Mouse (Mus musculus): ENCODE data around the gene Gba. TPM values are rescaled to one million over a fixed set of nuclear protein-coding genes. Genes with fewer than 3 reads are reported as not detected.

Gene Gba
- total and polyA plus RNA-seq, 3 experiments: 49.1 to 55.0 TPM; not detected in 1

GRCm38 (mm10) chr3:89256177-89256576 lies 53.4 kb downstream of the Gba start:
- Histone ChIP-seq H3K36me3 (ENCODE audit: control insufficient read depth in 1 of 2, insufficient read depth in 2 of 2, low read length in 2 of 2) (peaks cover 0 to 11% of the 10 kb centered on the region in 2 experiments; a peak in 2 of 4 replicates), H3K4me3 (ENCODE audit: control insufficient read depth in 1 of 2, insufficient read depth in 1 of 2, low read depth in 2 of 2, low read length in 2 of 2) (no peak overlapping the region), H3K79me2 (ENCODE audit: control insufficient read depth, insufficient read depth, low read length, poor library complexity) (no peaks in the 10 kb centered on the region), H3K9ac (ENCODE audit: control insufficient read depth, low read depth, low read length, poor library complexity, severe bottlenecking) (no peak overlapping the region), H3K27ac (ENCODE audit: control insufficient read depth, low read depth, low read length) (no peak overlapping the region), H3K27me3 (ENCODE audit: control insufficient read depth in 1 of 2, insufficient read depth in 2 of 2, low read length in 2 of 2) (peaks cover 34 to 37% of the 10 kb centered on the region in 2 experiments), H3K4me1 (ENCODE audit: control insufficient read depth in 1 of 2, insufficient read depth in 2 of 2, low read length in 2 of 2) (peaks cover 0 to 14% of the 10 kb centered on the region in 2 experiments; a peak in 2 of 4 replicates), H3K9me3 (replicated peaks; ENCODE audit: insufficient read depth, low read length) (no peaks in the 10 kb centered on the region)
- no peak for TF ChIP-seq RCOR1 (IDR thresholded peaks at IDR 0.05; ENCODE audit: low read depth, low read length)
- no peak for DNase-seq (ENCODE audit: low read depth, low spot score)

Other genes starting within 250 kb of the Gba start
- gene Rusc1, start 109.6 kb upstream of the Gba start, total RNA-seq (2012; rRNA removed): 32.2 and 40.8 TPM in 2 replicates
- gene Rusc1, start 109.6 kb upstream of the Gba start, polyA plus RNA-seq (2012; ENCODE audit: insufficient read depth in 1 of 2, insufficient read length in 2 of 2, low read depth in 1 of 2, low replicate concordance in 2 of 2, missing spikeins in 1 of 2): 10 to 100 TPM in 1 of 2 experiments, not detected in 1; 58.9 TPM
- not detected in 2 replicates for gene Gm43738, start 101.8 kb upstream of the Gba start, total RNA-seq (2012; rRNA removed)
- not detected for gene Gm43738, start 101.8 kb upstream of the Gba start, polyA plus RNA-seq (2012; ENCODE audit: insufficient read depth in 1 of 2, insufficient read length in 2 of 2, low read depth in 1 of 2, low replicate concordance in 2 of 2, missing spikeins in 1 of 2)
- 239 and 267 TPM in 2 replicates for gene Fdps, start 101.0 kb upstream of the Gba start, total RNA-seq (2012; rRNA removed)
- 100 to 1,000 TPM in 1 of 2 experiments, not detected in 1; 226 TPM for gene Fdps, start 101.0 kb upstream of the Gba start, polyA plus RNA-seq (2012; ENCODE audit: insufficient read depth in 1 of 2, insufficient read length in 2 of 2, low read depth in 1 of 2, low replicate concordance in 2 of 2, missing spikeins in 1 of 2)
- 41.1 and 53.2 TPM in 2 replicates for gene Pklr, start 66.8 kb upstream of the Gba start, total RNA-seq (2012; rRNA removed)
- 100 to 1,000 TPM; 133 to 185 TPM for gene Pklr, start 66.8 kb upstream of the Gba start, polyA plus RNA-seq (2012; ENCODE audit: insufficient read depth in 1 of 2, insufficient read length in 2 of 2, low read depth in 1 of 2, low replicate concordance in 2 of 2, missing spikeins in 1 of 2)
- gene Hcn3, start 42.7 kb upstream of the Gba start, total RNA-seq (2012; rRNA removed): 4.0 TPM in 2 replicates
- gene Hcn3, start 42.7 kb upstream of the Gba start, polyA plus RNA-seq (2012; ENCODE audit: insufficient read depth in 1 of 2, insufficient read length in 2 of 2, low read depth in 1 of 2, low replicate concordance in 2 of 2, missing spikeins in 1 of 2): 1 to 10 TPM in 1 of 2 experiments, not detected in 1; 7.4 TPM
- 27.5 and 28.2 TPM in 2 replicates for gene Clk2, start 38.1 kb upstream of the Gba start, total RNA-seq (2012; rRNA removed)
- gene Clk2, start 38.1 kb upstream of the Gba start, polyA plus RNA-seq (2012; ENCODE audit: insufficient read depth in 1 of 2, insufficient read length in 2 of 2, low read depth in 1 of 2, low replicate concordance in 2 of 2, missing spikeins in 1 of 2): 100 to 1,000 TPM in 1 of 2 experiments, 10 to 100 TPM in 1; 83.6 to 138 TPM
- gene Scamp3, start 25.5 kb upstream of the Gba start, total RNA-seq (2012; rRNA removed): 78.1 and 101 TPM in 2 replicates
- gene Scamp3, start 25.5 kb upstream of the Gba start, polyA plus RNA-seq (2012; ENCODE audit: insufficient read depth in 1 of 2, insufficient read length in 2 of 2, low read depth in 1 of 2, low replicate concordance in 2 of 2, missing spikeins in 1 of 2): 100 to 1,000 TPM in 1 of 2 experiments, not detected in 1; 287 TPM
- gene Fam189b, start 19.8 kb upstream of the Gba start, total RNA-seq (2012; rRNA removed): 6.2 and 7.0 TPM in 2 replicates
- 10 to 100 TPM in 1 of 2 experiments, not detected in 1; 35.3 TPM for gene Fam189b, start 19.8 kb upstream of the Gba start, polyA plus RNA-seq (2012; ENCODE audit: insufficient read depth in 1 of 2, insufficient read length in 2 of 2, low read depth in 1 of 2, low replicate concordance in 2 of 2, missing spikeins in 1 of 2)
- 1.8 and 3.4 TPM in 2 replicates for gene Thbs3, start 12.3 kb downstream of the Gba start, total RNA-seq (2012; rRNA removed)
- gene Thbs3, start 12.3 kb downstream of the Gba start, polyA plus RNA-seq (2012; ENCODE audit: insufficient read depth in 1 of 2, insufficient read length in 2 of 2, low read depth in 1 of 2, low replicate concordance in 2 of 2, missing spikeins in 1 of 2): 1 to 10 TPM in 1 of 2 experiments, not detected in 1; 4.9 TPM
- gene Mtx1, start 24.2 kb downstream of the Gba start, total RNA-seq (2012; rRNA removed): 312 and 314 TPM in 2 replicates
- gene Mtx1, start 24.2 kb downstream of the Gba start, polyA plus RNA-seq (2012; ENCODE audit: insufficient read depth in 1 of 2, insufficient read length in 2 of 2, low read depth in 1 of 2, low replicate concordance in 2 of 2, missing spikeins in 1 of 2): 100 to 1,000 TPM in 1 of 2 experiments, not detected in 1; 369 TPM
- gene Muc1, start 26.1 kb downstream of the Gba start, total RNA-seq (2012; rRNA removed): 0.04 and 0.13 TPM in 2 replicates
- gene Muc1, start 26.1 kb downstream of the Gba start, polyA plus RNA-seq (2012; ENCODE audit: insufficient read depth in 1 of 2, insufficient read length in 2 of 2, low read depth in 1 of 2, low replicate concordance in 2 of 2, missing spikeins in 1 of 2): 1 to 10 TPM in 1 of 2 experiments, not detected in 1; 1.1 TPM
- 171 and 180 TPM in 2 replicates for gene Krtcap2, start 43.0 kb downstream of the Gba start, total RNA-seq (2012; rRNA removed)
- gene Krtcap2, start 43.0 kb downstream of the Gba start, polyA plus RNA-seq (2012; ENCODE audit: insufficient read depth in 1 of 2, insufficient read length in 2 of 2, low read depth in 1 of 2, low replicate concordance in 2 of 2, missing spikeins in 1 of 2): 100 to 1,000 TPM in 1 of 2 experiments, not detected in 1; 497 TPM
- gene Trim46, start 43.4 kb downstream of the Gba start, total RNA-seq (2012; rRNA removed): 2.4 and 3.3 TPM in 2 replicates
- gene Trim46, start 43.4 kb downstream of the Gba start, polyA plus RNA-seq (2012; ENCODE audit: insufficient read depth in 1 of 2, insufficient read length in 2 of 2, low read depth in 1 of 2, low replicate concordance in 2 of 2, missing spikeins in 1 of 2): 1 to 10 TPM in 1 of 2 experiments, not detected in 1; 7.7 TPM
- gene Dpm3, start 56.4 kb downstream of the Gba start, total RNA-seq (2012; rRNA removed): 246 and 271 TPM in 2 replicates
- 100 to 1,000 TPM in 1 of 2 experiments, not detected in 1; 237 TPM for gene Dpm3, start 56.4 kb downstream of the Gba start, polyA plus RNA-seq (2012; ENCODE audit: insufficient read depth in 1 of 2, insufficient read length in 2 of 2, low read depth in 1 of 2, low replicate concordance in 2 of 2, missing spikeins in 1 of 2)
- 17.2 and 22.5 TPM in 2 replicates for gene Slc50a1, start 67.6 kb downstream of the Gba start, total RNA-seq (2012; rRNA removed)
- 10 to 100 TPM in 1 of 2 experiments, not detected in 1; 45.9 TPM for gene Slc50a1, start 67.6 kb downstream of the Gba start, polyA plus RNA-seq (2012; ENCODE audit: insufficient read depth in 1 of 2, insufficient read length in 2 of 2, low read depth in 1 of 2, low replicate concordance in 2 of 2, missing spikeins in 1 of 2)
- gene Efna1, start 78.2 kb downstream of the Gba start, total RNA-seq (2012; rRNA removed): not detected in 2 replicates
- not detected for gene Efna1, start 78.2 kb downstream of the Gba start, polyA plus RNA-seq (2012; ENCODE audit: insufficient read depth in 1 of 2, insufficient read length in 2 of 2, low read depth in 1 of 2, low replicate concordance in 2 of 2, missing spikeins in 1 of 2)
- gene Efna3, start 120.0 kb downstream of the Gba start, total RNA-seq (2012; rRNA removed): 0.54 and 0.78 TPM in 2 replicates
- 1 to 10 TPM in 1 of 2 experiments, not detected in 1; 1.2 TPM for gene Efna3, start 120.0 kb downstream of the Gba start, polyA plus RNA-seq (2012; ENCODE audit: insufficient read depth in 1 of 2, insufficient read length in 2 of 2, low read depth in 1 of 2, low replicate concordance in 2 of 2, missing spikeins in 1 of 2)
- gene Efna4, start 135.1 kb downstream of the Gba start, total RNA-seq (2012; rRNA removed): 1.4 and 1.9 TPM in 2 replicates
- 1 to 10 TPM in 1 of 2 experiments, not detected in 1; 4.5 TPM for gene Efna4, start 135.1 kb downstream of the Gba start, polyA plus RNA-seq (2012; ENCODE audit: insufficient read depth in 1 of 2, insufficient read length in 2 of 2, low read depth in 1 of 2, low replicate concordance in 2 of 2, missing spikeins in 1 of 2)
- 15.3 and 16.9 TPM in 2 replicates for gene Adam15, start 147.1 kb downstream of the Gba start, total RNA-seq (2012; rRNA removed)
- 10 to 100 TPM in 1 of 2 experiments, not detected in 1; 43.2 TPM for gene Adam15, start 147.1 kb downstream of the Gba start, polyA plus RNA-seq (2012; ENCODE audit: insufficient read depth in 1 of 2, insufficient read length in 2 of 2, low read depth in 1 of 2, low replicate concordance in 2 of 2, missing spikeins in 1 of 2)
- gene Dcst2, start 159.0 kb downstream of the Gba start, total RNA-seq (2012; rRNA removed): not detected in 2 replicates
- under 1 TPM in 1 of 2 experiments, not detected in 1; 0.06 TPM for gene Dcst2, start 159.0 kb downstream of the Gba start, polyA plus RNA-seq (2012; ENCODE audit: insufficient read depth in 1 of 2, insufficient read length in 2 of 2, low read depth in 1 of 2, low replicate concordance in 2 of 2, missing spikeins in 1 of 2)
- 0.08 TPM in 1 of 2 replicates, not detected in the other for gene Dcst1, start 162.3 kb downstream of the Gba start, total RNA-seq (2012; rRNA removed)
- under 1 TPM in 1 of 2 experiments, not detected in 1; 0.29 TPM for gene Dcst1, start 162.3 kb downstream of the Gba start, polyA plus RNA-seq (2012; ENCODE audit: insufficient read depth in 1 of 2, insufficient read length in 2 of 2, low read depth in 1 of 2, low replicate concordance in 2 of 2, missing spikeins in 1 of 2)
- gene Zbtb7b, start 191.8 kb downstream of the Gba start, total RNA-seq (2012; rRNA removed): 8.1 and 8.5 TPM in 2 replicates
- 10 to 100 TPM in 1 of 2 experiments, not detected in 1; 20.1 TPM for gene Zbtb7b, start 191.8 kb downstream of the Gba start, polyA plus RNA-seq (2012; ENCODE audit: insufficient read depth in 1 of 2, insufficient read length in 2 of 2, low read depth in 1 of 2, low replicate concordance in 2 of 2, missing spikeins in 1 of 2)
- gene Lenep, start 199.9 kb downstream of the Gba start, total RNA-seq (2012; rRNA removed): not detected in 2 replicates
- not detected for gene Lenep, start 199.9 kb downstream of the Gba start, polyA plus RNA-seq (2012; ENCODE audit: insufficient read depth in 1 of 2, insufficient read length in 2 of 2, low read depth in 1 of 2, low replicate concordance in 2 of 2, missing spikeins in 1 of 2)
- 38.0 and 42.9 TPM in 2 replicates for gene Flad1, start 208.9 kb downstream of the Gba start, total RNA-seq (2012; rRNA removed)
- 10 to 100 TPM in 1 of 2 experiments, not detected in 1; 54.2 TPM for gene Flad1, start 208.9 kb downstream of the Gba start, polyA plus RNA-seq (2012; ENCODE audit: insufficient read depth in 1 of 2, insufficient read length in 2 of 2, low read depth in 1 of 2, low replicate concordance in 2 of 2, missing spikeins in 1 of 2)
- 271 and 292 TPM in 2 replicates for gene Cks1b, start 215.5 kb downstream of the Gba start, total RNA-seq (2012; rRNA removed)
- gene Cks1b, start 215.5 kb downstream of the Gba start, polyA plus RNA-seq (2012; ENCODE audit: insufficient read depth in 1 of 2, insufficient read length in 2 of 2, low read depth in 1 of 2, low replicate concordance in 2 of 2, missing spikeins in 1 of 2): 100 to 1,000 TPM; 177 to 438 TPM
- 41.9 and 49.2 TPM in 2 replicates for gene Shc1, start 215.5 kb downstream of the Gba start, total RNA-seq (2012; rRNA removed)
- 10 to 100 TPM in 1 of 2 experiments, not detected in 1; 79.8 TPM for gene Shc1, start 215.5 kb downstream of the Gba start, polyA plus RNA-seq (2012; ENCODE audit: insufficient read depth in 1 of 2, insufficient read length in 2 of 2, low read depth in 1 of 2, low replicate concordance in 2 of 2, missing spikeins in 1 of 2)
- gene Pygo2, start 227.3 kb downstream of the Gba start, total RNA-seq (2012; rRNA removed): 50.8 and 61.1 TPM in 2 replicates
- gene Pygo2, start 227.3 kb downstream of the Gba start, polyA plus RNA-seq (2012; ENCODE audit: insufficient read depth in 1 of 2, insufficient read length in 2 of 2, low read depth in 1 of 2, low replicate concordance in 2 of 2, missing spikeins in 1 of 2): 10 to 100 TPM in 1 of 2 experiments, not detected in 1; 50.3 TPM
- 4.8 and 7.6 TPM in 2 replicates for gene Pbxip1, start 233.8 kb downstream of the Gba start, total RNA-seq (2012; rRNA removed)
- 10 to 100 TPM in 1 of 2 experiments, not detected in 1; 10.7 TPM for gene Pbxip1, start 233.8 kb downstream of the Gba start, polyA plus RNA-seq (2012; ENCODE audit: insufficient read depth in 1 of 2, insufficient read length in 2 of 2, low read depth in 1 of 2, low replicate concordance in 2 of 2, missing spikeins in 1 of 2)